Mouse (Mus musculus) activated CD4-positive, CD25-positive, alpha-beta regulatory T cell, adult 4 months (primary cell): ENCODE measurements around the gene Esrp2. TPM values are rescaled to one million over a fixed set of nuclear protein-coding genes. Genes with fewer than 3 reads are reported as not detected.

Source experiments
- ATAC-seq: one replicate; pipeline ENCODE4 v1.8.0; 2017
- polyA plus RNA-seq, 2 experiments: library from polyadenylated mRNA; unstranded; fragments of 100-300 nt; shearing (Covaris generic); gene quantifications; one replicate each; pipeline ENCODE4 v1.2.1; 2017

Gene Esrp2
- polyA plus RNA-seq = under 1 TPM in 1 of 2 experiments, not detected in 1; 0.20 TPM

DNA sequence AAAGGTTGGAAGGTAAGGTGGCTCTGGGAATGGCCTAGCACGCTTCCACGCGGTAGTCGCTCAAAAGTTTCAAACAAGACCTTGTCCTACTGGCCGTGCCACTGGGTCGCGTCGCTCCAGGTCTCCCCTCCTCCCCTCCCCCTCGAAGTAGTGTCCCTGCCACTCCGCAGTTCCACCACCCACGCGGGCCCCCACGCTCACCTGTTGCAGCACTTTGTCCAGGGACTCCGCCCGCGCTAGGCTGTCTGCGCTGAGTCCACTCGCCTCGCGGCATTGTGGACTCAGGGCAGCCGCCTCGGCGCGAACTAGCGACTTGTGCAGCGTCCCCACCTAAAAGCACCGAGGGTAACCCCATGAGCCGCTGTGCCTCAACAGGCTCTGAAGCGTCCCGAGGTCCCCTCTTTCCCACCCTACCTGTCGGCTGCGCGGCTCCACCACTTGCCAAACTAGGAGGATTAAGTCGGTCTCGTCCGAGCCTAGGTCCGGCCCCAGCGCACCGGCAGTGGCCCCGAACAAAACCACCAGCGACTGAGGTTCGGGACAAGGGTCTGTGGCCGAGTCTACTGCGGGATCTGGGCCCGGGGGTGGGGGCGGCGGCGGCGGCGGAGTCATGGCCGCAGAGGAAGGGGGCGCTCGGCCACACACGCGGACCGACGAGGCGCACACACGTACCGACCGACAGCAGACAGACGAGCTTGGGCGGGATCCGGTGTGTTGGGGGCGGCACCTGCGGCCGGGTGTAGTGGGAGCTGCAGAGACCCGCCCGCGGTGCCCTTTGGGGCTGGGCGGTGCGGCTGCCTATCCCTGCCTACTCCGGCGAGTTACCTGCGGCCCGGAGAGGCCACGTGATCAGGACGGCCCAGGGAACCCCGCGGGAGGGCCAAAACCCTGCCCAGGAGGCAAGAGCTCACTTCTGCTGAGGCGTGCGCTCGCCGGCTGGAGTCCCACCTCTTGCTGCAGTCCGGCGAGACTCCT lies at the start of gene Esrp2:
TSS of gene Esrp2 (minus strand) at position 819 of the 975 bp plus-strand sequence.
- peak; percentile 45 for ATAC-seq

DNA sequence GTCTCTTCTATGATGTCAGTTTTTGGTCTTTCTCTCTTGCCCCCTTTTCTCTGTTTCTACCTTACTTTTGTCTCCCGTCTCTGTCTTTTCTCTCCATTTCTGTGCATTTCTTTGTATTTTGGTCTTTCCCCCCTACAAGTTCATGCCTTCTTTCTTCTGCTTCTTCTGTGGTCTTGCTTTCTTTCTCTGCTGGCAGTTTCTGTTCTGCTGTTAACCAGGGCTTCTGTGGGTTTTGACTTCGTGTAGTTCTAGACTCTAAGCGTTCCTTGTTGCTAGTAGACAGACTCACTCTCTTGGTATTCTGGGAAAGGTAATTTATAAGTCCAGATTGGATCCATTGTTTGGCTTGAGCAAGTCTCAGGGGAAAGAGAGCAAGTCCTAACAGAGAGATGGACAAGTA lies 49.6 kb upstream of the Esrp2 start:
- ATAC-seq = no peak

DNA sequence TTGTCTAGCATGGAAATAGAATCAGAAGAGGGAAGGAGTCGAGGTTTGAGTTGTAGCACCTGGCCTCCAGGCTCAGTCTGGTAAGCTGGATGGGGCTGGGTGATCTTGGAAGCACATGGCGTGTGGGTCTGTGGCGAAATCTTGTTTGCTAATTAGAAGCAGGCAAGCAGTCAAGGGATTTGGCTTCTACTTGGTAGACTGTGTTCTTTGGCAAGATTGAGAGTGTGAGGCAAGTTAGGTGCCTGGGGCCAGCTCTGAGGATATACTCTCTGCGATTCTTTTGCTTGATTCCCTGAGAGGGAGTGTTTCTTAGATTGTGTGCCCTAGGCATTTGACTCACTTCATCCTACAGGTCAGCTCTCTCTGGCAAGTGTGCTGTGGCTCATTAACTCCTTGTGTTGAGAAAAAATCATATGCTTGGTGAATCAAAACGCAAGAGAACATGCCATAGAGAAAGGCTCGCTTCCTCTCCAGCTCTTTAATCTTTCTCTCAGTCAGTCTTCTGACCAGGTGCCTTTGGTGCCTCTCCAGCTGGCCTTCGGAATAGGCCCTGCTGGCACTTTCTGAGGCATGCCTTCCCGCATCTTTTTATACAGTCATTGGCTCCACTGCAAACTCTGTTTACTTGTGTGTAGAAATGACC lies 49.0 kb upstream of the Esrp2 start:
- no peak for ATAC-seq

DNA sequence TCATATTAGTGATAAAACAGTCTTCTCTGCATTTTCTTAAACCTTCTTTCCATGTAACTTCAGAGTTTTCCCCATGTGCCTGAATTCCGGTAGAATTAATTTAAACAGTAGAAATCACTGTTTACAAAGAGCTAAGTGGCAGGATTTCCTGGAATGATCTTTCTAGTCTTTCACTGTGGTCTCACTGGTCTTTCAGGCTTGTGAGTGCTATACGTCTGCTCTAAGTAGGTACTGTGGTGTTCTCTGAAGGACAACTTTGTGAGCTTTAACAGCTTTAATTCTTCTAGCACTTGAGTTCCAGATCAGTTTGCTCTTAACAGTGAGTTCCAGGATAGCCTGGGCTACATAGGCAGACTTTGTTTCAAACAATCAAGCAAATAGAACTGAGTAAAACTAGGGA lies 41.7 kb upstream of the Esrp2 start:
- ATAC-seq = no peak

DNA sequence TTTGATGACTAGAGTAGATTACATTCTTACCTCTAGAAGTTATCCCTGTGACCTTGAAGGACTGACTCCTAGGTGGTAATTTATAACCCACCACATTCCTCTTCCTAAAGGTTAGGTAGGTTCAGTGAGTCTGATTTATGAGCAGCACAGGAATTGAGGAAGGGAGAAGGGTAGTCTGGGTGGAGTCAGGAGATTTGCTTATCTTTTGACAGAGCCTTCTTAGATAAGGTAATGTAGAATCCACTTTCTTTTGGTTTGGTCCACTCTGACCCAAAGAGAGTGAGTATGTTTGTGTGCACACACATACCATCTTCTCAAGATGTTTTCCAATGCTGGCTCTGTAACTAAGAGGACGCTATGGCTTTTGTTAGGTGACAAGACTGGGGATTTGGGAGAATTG lies 40.8 kb upstream of the Esrp2 start:
- no peak for ATAC-seq

DNA sequence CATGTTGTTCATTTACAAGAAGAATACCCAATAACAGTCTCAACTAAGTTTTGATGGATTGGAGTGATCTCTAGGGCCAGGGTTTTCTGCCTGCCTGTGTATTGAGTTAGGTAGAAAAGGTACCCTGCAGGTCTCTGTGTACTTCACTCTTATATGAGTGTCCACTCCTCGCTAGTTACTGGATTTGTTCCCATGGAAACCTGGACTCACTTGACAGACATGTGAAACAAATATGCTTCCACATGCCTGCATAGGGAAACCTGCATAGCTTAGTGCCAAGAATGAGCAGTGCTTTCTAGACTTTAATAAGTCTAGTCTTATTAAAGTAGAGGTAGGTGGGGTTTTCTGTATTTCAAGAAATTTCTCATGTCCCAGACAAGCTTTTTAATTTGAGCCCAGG lies 40.1 kb upstream of the Esrp2 start:
- no peak for ATAC-seq

DNA sequence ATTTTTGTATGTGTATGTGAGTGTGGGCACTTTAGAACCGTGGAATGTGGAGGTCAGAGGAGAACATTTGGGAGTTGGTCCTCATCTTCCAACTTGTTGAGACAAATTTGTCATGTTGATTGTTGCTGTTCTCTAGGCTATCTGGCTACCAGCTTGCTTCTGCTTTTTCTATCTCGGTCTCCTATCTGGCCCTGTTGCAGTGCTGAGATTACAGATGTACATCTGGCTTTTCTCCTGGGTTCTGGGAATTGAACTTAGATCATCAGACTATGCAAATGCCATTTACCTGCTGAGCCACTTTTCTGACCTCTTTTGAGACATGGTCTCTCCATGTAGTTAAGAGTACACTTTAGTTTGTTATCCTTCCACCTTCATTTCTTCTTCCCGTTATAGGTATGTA lies 36.8 kb upstream of the Esrp2 start:
- ATAC-seq = no peak

DNA sequence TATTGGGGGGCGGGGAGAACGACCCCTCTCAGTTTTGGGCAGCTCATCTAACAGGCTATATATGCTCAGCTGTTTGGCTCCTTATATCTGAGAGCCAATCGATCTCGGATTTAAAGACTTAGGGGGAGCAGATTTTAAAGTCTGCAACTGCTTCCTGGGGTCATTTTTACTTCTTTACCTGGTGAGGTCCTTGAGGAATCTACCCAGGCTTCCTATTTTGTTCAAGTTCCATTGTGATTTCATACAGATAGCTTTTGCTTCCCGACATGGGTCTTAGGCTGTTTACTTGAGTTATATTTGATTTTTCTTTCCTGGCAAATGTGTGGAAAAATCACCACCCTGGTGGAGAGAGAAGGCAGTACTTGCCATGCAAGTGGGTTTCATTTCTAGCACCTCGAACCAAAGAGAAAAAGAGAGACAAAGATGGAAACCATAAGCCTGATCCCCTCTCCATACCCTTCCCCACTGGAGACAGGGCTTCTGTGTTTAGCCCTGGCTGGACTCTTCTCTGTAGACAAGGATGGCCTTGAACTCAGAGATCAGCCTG lies 33.2 kb upstream of the Esrp2 start:
- no peak for ATAC-seq

DNA sequence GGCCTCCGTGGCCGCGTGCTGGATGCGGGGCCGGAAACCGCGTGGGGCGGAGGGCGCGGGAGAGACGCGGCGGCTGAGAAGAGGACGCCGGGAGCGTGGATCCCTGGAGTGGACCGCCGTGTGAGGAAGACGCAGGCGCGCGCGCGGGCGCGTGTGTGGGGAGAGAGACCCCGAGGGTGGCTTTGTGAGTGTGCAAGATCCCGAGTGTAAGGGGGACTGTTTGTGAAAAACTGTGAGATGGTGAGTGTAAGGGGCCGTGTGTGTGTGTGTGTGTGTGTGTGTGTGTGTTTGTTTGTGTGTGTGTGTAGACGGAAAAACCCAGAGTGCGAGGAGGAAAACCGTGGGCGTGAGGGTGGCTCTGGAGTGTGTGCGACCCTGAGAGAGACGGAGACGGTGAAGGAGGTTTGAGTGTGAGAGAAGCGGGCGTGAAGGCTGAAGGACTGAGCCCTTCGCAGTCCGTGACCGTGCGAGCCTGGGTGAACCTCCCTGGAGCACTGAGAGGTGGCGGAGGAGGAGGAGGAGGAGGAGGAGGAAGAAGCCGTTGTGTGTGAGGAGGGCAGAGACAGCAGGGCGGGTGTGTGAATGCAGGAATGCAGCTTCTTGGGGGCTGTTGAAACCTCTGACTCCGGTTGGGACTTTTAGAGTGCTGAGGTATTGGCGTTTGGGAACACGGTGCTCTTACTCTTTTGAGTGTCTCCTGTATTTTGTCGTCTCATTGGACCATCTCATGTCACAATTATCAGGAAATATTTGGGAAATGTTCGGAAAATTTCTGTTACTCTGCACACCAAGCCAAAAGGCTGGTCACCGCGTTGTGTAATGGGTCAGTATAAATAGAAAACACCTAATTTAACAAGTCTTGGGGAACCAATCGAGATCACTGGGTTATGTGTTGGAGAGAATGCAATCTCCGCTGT lies 32.5 kb upstream of the Esrp2 start:
- ATAC-seq = peak; percentile 24

DNA sequence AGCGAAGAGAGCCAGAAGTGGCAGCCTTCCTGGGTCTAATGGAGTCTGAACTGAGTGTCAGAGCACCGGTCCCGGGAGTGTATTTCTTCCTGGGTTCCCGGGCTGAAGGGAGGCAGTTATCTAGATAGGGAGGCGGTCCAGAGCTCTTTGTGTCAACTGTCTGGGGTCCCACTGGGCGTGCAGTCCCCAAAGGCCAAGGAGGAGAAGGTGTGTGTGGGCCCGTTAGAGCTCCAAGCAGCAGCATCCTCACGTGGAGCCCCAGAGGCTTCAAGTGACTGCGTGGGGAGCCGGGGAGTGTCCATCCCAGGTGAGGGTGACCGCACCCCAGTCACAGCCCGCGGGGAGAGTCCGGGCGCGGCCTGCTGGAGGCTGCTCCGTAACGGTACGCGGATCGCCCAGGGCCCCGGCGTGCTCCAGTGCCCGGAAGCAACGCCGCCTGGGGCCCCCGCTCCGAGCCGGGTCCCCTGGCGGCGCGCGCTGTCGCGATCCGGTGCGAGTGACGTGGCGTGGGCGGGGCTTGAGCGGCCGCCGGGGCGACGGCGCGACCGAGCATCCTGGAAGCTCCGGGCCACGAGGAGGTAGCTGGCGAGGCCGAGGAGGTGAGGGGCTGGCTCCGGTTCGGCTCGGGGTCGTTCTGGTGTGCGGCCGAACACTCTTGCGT lies 31.7 kb upstream of the Esrp2 start, which contains the start of gene Slc7a6:
TSS of gene Slc7a6 (plus strand) at position 502 of the 661 bp plus-strand sequence.
- peak; percentile 87 for ATAC-seq

DNA sequence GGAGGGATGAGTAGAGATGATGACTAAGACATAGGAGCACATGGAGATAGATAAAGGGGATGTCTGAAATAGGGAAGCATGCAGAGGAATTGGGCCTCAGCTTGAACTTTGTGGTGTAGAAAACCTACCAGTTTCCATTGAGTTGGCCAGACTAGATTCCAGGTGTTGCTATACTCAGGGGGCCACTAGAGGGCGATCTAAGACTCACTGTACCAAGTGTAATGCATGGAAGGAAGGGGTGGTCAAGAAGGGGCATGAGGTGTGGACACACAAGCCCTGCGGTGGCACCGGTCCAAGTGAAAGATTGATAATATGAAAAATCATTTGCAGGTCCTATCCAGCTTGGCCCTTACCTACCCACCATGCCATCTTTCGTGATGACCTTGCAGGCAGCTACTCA lies 28.7 kb upstream of the Esrp2 start:
- no peak for ATAC-seq

DNA sequence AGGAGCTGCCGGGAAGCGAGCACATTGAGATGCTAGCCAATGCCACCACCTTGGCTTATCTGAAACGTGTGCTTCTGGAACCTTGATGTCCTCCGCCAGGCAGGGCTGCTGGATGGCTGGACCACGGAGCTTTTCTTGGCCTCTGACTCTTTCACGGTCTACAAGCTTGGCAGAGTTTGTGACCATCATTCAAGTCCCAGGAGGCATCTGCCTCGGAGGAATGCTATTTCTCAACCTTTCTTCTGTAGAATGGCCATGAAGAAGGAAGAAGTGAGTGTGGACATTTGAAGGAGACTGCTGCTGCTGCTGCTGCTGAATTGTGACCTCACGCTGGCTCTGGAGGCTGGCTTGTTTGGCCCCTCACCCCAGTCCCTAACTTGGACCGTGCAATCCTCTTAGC lies 26.5 kb upstream of the Esrp2 start:
- no peak for ATAC-seq

DNA sequence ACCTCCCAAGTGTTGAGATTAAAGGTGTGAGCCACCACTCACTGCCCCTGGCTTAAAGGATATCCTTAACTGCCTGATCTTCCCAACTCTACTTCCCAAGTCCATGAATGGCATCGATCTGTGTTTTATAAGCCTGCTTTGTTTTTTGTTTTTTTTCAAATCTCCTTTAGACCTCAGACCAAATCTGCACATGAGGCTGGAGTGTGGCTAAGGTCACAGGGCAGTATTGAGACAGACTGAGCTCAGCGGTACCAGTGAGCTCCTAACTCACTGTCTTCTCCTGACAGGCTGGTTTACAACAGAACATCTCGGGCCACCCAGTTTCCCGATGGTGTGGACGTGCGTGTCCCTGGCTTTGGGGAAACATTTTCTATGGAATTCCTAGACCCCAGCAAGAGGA lies 23.1 kb upstream of the Esrp2 start:
- no peak for ATAC-seq

DNA sequence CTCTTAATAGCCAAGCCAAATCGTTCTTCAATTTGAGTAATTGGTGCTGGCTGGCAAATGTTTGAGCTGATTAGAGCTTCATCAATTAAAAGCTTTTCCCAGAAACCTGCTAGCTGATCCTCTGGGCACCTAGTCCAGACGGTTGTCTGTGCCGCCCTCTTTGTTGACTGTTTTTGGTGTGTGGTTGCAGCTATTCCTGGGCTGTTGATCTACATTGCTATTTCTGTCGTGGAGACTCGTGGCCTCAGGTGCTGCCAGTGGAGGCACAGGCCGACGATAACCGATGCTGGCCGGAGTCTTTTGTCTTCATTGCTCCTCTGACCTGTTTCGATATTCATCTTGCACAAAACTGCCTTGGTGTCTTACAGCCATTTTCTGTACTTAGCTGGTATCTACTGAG lies 21.6 kb upstream of the Esrp2 start:
- no peak for ATAC-seq

DNA sequence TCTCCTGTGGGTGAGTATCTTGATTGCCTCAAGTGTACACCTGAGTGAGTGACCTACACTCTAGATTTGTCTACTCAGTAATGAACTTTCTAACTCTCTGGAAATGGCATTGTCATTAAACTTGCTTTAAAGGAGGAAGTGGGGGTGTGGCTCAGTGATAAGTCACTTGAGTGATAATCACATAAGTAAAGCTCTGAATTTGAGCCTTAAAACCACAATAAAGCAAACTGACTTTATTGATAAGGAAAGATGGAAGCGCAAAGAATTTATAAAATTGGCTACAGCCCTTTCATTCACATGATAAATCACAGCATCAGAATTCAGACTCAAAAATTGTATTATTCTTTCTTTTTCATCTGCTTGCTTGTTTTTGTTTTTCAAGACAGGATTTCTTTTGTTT lies 20.6 kb upstream of the Esrp2 start:
- no peak for ATAC-seq

DNA sequence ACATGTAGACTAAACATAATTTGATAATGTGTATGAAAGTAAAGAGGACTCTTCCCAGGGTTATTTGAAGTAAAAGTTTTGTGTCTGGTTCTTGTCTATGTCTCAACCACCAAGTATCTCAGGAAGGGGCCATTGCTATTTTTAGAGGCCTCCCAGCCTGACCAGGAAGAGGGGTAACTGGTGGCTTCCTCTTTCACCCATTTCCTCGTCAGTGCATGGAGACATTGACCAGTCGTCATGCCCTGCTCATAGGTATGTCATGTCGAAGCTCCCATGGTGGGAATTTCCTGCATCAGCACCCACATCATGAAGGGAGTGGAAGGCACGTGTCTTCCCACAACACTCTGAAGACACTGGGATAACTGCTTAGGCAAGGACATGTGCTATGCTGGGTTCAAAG lies 16.1 kb upstream of the Esrp2 start:
- ATAC-seq = no peak

DNA sequence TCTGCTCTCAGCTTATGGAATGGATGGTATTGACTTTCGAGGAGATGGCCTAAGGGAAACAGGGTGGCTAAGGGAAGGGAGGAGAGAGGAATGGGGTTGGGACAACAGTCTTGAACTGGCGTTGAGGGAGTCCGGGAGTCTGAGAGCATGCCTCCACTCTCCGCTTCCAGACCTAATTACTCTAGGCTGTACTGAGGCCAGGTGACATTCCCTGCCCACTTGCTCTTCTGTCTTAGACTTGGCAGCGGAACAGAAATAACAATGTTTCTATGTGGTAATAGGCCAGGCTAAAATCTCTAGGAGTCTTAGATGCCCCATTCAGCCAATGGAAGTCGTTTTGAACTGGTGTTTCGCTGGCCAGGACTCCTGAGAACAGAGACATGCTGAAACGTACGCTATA lies 14.3 kb upstream of the Esrp2 start:
- no peak for ATAC-seq

DNA sequence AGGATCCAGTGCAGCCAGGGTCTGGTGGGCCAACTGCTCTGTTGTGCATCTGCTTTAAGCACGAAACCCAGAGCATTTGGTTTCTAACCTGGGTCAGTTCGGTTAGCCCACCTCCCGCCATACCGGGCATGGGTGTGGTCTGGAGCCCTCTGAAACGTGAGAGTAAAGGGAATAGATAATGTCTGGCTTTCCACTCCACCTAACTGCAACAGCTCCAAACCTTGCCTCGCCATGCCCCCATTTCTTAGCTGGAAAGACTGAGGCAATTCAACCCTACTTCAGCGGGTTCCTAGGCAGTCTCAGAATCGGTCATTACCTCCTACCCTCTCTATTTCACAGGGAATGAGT lies 13.9 kb upstream of the Esrp2 start:
- ATAC-seq = no peak

DNA sequence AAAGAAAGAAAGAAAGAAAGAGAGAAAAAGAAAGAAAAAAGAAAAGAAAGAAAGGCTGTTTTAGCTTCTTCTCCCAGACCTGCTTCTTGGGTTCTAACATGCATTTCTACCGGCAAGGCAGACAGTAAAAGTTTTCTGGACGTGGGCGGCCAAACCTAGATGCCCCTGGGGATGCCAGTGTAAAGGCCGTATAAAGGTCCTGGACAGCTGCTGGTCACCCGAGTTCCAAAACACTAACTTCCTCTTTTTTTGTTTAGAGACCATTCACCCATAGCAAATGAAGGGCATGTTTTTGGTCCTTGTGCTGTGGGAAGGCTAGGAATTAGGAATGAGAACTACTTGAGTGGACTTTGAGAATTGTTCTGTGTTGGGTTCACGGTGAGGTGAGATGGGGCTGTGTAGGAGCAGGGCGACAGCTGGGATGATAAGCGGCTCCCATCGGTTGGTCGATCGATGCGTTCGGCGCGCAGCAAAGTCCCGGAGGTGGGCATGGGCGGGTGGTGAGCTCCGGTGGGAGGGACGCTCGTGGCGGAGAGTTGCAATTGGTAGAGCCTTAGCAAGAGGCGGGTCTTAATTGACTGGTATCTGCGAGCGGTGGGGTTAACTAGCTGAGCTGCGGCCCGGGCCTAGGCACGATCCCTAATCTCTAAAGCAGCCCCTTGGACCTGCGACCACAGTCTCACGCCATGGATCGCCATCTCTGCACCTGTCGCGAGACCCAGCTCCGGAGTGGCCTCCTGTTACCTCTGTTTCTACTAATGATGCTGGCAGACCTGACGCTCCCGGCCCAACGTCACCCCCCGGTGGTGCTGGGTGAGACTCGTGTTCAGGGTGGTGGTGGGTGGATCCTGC lies 13.3 kb upstream of the Esrp2 start, which contains the start of gene Pla2g15:
TSS of gene Pla2g15 (plus strand) at position 599 of the 852 bp plus-strand sequence.
- peak; percentile 98 for ATAC-seq

DNA sequence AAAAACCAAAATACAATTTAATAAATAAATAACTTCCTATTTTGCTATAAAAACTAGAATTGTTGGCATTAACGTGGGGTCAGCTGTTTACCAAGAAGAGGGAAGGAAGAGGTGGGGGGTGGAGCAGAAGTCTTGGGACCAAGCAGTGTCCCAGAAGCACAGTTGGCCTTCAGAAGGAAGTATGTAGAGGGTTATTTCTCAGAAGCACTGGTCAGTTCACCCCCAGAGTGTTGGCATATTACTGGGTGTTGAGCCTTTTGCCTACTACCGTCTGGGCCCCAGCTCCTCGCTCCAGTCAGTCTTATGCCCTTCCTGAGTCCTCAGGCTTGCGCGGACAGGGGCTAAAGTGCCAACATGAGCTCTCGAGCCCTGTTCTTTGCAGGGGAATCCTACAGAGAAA lies 12.3 kb upstream of the Esrp2 start:
- no peak for ATAC-seq
